Mouse (Mus musculus): Measurements from ENCODE around the gene Nepn. TPM values are rescaled to one million over a fixed set of nuclear protein-coding genes. Genes with fewer than 3 reads are reported as not detected.

Gene Nepn
- polyA plus RNA-seq, 1 experiment from 2014 or later: not detected

DNA sequence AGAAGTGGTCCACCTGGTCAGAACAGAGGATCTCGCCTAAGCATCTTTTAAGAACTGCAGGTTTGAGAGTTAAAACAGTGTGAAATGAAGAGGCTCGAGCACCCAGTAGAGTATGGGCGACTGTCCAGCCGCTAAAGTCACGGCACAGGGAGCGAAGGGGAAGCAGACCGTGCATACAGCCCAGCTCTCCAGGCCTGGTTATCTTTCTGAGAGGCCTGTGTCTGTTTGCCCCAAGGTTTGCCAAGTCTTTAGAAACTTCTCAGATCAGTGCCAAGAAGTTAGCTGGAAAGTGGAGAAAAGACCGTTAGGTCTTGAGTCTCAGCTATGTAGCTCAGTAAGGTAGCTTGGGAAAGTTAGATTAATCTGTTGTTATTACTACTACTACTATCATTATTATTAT, 46.1 kb downstream of the Nepn start:
- no peak for ATAC-seq
- no peaks in the 10 kb centered on the region for H3K4me1 ChIP-seq (replicated peaks; ENCODE audit: control insufficient read depth, insufficient read depth, low read length)
- no peak overlapping the region for H3K27ac ChIP-seq (ENCODE audit: low read length)
- no peak overlapping the region for H3K4me2 ChIP-seq (ENCODE audit: low read length)
- WGBS: 92% methylated on average over 8 of the region's 8 CpGs
- no peak overlapping the region for H3K9ac ChIP-seq (replicated peaks; ENCODE audit: low read depth, low read length)
- no peak overlapping the region for H3K4me3 ChIP-seq (replicated peaks; ENCODE audit: low read length)
- H3K9me3 ChIP-seq (ENCODE audit: control insufficient read depth, low read length): no peaks in the 10 kb centered on the region
- H3K36me3 ChIP-seq (ENCODE audit: control insufficient read depth, insufficient read depth): peaks cover 34% of the 10 kb centered on the region
- H3K27me3 ChIP-seq (replicated peaks; ENCODE audit: control insufficient read depth, insufficient read depth, low read length): no peaks in the 10 kb centered on the region

Other genes with a start within 250 kb of the Nepn start
- not detected in 2 replicates for gene Ros1, start 193.7 kb upstream of the Nepn start, polyA plus RNA-seq (2015; fragmentation: Nextera tagmentation; extraction: Ambion mirVana)
- gene Dcbld1, start 155.4 kb upstream of the Nepn start, polyA plus RNA-seq (2015; fragmentation: Nextera tagmentation; extraction: Ambion mirVana): 20.1 and 22.0 TPM in 2 replicates
- not detected in 2 replicates for gene Gm26741, start 30.2 kb upstream of the Nepn start, polyA plus RNA-seq (2015; fragmentation: Nextera tagmentation; extraction: Ambion mirVana)
- gene Gopc, start 6.8 kb upstream of the Nepn start, polyA plus RNA-seq (2015; fragmentation: Nextera tagmentation; extraction: Ambion mirVana): 25.4 and 26.8 TPM in 2 replicates
- gene Nus1, start 28.6 kb downstream of the Nepn start, polyA plus RNA-seq (2015; fragmentation: Nextera tagmentation; extraction: Ambion mirVana): 19.2 and 20.3 TPM in 2 replicates

Measured in forebrain, embryonic 16.5 days (tissue).